Mouse (Mus musculus) T-cell, adult 2 months (primary cell): ENCODE data around the gene Setd2.

Experiments
- DNase-seq: peaks from one replicate; pipeline ENCODE4 v3.0.0; 2022; ENCODE audit warnings: low spot score

Gene Setd2

DNA sequence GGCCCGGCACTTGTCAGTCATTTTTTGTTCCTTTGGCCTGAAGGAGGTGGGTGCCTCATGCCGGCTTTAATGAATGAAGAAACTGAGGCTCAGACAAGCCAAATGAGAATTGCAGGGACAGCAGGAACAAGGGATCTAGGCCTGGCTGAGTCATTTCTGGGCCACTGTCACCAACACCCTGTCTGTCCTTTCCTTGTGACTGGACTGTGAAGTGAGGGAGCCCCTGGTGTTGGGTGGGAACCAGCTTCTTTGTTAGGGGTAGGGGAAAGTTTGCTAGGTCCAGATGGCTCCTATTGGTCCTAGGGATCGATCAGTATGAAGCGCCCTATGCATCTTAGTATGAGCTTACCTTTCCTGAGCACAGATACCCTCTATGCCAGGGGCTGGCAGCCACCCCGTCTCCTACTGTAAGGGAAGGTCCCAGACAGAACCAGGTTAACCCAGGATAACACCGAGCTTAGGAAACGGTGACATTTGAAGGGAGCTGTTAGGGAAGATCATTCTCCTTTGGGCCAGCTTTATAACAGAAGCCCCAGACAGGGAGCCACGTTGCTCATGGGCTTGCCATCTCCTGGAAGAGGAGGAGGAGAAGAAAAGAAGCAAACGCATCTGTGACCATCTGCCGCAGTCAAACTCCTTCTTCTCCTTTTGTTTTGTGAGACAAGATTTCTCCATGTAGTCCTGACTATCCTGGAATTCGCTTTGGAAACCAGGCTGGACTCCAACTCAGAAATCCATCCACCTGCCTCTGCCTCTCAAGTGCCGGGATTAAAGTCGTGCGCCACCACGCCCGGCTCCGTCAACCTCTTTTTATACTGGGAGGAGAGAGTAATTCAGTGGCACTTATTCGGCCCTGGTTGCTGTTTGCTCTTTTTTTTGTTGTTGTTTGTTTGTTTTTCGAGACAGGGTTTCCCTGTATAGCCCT lies 122.6 kb downstream of the Setd2 start:
- DNase-seq = no peak

DNA sequence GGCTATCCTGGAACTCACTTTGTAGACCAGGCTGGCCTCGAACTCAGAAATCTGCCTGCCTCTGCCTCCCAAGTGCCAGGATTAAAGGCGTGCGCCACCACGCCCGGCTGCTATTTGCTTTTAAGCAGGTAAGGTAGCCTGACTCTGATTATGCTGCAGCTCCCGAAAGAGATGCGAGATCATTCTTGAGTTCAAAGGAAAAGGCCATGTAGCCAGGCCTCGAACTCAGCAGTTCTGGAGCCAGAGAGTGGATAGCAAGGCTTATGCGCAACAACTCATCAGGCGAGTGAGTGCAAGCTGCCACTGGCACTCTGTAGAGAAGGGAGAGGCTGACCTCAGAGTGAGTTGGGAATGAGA lies 123.2 kb downstream of the Setd2 start:
- DNase-seq = no peak

DNA sequence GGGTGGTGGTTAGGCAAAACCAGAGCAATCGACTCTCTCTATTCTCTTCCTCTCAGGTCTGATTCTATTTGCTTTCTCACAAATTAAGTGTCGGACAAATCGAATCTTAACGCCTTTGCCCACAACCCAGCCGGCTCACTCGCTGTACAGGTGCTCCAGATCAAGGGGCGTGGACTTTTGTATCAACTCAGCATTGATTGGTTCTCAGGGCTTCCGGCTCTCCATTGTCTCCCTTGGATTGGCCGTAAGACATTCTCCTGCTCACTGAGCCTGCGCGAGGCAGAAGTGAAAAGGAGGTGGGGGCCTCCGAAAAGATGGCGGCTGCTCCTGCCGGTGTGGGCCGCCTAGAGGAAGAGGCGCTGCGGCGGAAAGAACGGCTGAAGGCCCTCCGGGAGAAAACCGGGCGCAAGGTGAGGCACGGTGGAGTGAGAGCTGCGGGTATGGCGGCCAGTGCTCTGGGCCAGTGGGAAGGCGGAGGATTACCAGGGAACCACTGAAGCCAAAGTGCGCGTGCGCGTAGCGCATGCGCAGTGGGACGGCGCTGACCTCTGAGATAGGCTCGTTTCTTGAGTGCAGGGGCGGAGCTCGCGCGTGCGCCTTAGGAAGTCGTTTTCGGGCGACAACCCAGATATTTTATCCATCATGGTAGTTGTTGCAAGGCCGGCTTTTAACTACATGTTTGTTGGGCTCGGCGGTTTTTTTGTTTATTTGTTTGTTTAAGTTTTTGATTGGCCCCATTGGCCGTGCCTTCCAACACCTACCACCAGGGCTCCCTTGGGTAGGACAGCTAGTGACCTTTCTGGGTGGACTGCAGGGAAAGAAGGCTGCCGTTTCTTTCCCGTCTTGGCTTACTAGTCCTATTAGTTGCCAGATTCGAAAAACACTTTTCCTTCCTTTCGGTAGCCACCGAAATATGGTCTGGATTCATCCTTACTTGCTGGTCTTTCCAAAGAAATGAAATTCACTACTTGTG lies 124.1 kb downstream of the Setd2 start, which contains the start of gene Ccdc12:
Gene Ccdc12, plus strand, starts transcription at position 255 of the 973 bp plus-strand sequence.
- DNase-seq = peak; percentile 97

DNA sequence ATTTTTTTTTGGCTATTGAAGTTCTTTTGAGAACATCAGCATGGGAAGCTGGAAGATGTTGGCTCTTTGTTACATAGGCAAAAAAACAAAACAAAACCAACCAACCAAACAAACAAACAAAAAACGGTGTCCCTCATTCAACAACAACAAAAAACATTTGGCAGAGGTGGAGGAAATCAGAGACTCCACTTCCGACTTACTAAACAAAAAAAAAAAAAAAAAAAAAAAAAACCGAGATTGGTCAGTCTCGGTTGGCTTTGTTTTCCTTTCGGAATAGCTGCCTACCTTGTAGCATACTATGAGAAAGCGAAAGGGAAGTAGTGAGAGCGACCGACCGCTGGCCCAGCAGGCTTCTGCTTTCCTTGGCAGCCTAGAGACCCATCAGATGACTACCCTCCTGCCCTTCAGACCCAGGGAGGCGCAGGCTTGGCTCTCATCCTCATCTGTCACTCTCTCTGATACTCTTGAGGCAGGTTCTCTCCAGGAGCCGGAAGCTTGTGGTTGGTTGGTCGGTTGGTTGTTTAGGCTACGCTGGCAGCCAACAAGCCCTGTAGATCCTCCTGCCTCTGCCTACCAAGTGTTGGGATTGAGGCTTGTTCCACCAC lies 125.2 kb downstream of the Setd2 start:
- peak; percentile 59 for DNase-seq

DNA sequence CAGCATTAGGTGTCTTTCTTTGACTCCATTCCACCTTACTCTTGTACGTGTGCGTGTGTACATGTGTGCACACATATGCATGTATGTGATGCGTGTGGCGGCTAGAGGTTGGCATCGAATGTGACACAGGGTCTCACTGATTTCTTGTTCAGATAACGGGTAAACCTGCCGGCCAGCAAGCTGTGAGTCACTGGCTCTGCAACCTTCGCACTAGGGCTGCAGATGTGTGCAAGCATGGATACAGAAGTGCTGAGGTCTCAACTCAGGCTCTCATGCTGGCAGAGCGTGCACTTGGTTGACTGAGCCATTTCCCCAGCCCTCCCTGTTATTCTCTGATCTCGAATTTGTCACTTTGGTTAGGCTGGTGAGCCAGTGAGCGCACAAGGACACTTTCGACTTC lies 127.1 kb downstream of the Setd2 start:
- no peak for DNase-seq

DNA sequence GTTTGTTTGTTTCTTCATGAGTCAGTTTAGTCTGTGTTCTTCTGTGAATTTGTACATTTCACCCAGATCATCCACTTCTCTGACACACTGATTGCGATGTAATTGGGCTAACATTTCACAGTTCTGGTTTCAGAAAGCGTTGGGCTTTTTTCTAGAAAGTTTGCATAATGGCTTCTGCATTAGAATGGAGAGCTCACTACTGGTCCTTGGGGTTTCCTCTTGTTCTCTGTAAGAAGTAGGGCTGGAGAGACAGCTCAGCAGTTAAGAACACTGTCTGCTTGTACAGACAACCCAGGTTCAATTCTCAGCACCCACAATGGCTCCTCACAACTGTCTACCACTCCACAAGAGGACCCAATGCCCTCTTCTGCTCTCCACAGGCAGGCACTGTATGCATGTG lies 127.8 kb downstream of the Setd2 start:
- no peak for DNase-seq

DNA sequence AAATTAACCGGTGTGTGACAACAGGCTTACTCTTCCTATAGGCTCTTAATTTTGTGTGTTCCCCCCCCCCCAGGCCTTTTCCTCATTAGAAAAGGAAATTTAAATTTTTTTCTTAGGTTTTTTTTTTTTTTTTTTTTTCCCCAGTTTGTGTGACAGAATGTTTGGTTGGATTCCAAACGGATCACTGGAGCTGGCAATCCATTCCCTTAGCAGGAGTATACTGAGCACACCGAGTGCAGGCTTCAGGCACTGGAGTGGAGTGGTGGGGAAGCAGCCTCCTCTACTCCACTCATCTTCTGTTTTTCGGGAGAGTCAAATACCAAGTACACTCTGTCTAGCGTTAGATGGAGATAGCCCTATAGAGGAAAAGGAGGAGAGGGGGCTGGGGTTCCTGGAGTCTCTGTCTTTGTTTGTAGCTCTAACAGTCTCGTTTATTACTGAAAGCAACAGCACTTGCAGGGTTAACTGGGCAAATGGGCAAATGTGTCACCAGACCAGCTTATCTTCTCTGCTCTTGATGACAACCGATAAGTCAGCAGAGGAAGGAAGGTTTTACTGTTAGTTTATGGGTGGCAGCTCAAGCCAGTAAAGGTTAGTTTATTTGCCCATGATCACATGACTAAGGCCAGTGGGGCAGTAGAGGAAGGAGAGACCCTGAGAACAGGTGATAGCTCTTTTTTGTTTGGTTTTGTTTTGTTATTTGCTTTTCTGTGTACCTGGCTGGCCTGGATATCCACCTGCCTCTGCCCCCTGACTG lies 128.6 kb downstream of the Setd2 start:
- DNase-seq = no peak

DNA sequence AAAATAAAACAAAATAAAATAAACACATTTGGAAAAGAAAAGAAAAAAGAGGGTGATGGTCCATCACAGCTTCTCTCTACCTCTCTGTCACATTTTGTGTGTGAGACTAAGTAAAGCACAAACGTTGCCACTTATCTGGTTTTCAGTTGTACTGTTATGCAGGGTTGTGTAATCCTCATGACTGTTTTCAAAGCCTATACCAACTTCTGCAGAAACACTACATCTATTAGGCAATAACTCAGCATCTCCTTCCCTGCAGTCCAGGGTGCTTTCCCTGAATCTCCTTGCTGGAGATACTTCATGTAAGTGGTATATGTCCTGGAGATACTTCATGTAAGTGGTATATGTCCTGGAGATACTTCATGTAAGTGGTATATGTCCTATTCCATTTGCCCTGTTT lies 130.4 kb downstream of the Setd2 start:
- no peak for DNase-seq

DNA sequence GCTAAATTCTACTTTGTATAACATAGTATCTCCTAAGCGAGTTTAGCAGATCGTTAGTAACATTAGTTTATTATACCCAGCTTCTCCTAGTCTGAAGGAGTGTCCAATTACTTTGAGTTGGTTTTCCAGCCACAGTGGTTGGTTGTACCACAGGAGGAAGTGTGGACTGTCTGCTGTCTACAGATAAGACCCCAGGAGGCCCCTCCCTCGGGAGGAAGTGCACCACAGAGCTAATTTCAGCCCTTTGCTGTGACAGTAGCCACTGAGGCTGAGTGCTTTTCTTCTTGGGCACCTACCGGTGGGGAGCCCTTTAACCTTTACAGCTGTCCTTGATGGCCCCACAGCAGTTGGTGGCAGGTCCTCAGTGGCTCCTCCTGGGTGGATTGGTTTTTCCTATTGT lies 133.5 kb downstream of the Setd2 start:
- DNase-seq = no peak

DNA sequence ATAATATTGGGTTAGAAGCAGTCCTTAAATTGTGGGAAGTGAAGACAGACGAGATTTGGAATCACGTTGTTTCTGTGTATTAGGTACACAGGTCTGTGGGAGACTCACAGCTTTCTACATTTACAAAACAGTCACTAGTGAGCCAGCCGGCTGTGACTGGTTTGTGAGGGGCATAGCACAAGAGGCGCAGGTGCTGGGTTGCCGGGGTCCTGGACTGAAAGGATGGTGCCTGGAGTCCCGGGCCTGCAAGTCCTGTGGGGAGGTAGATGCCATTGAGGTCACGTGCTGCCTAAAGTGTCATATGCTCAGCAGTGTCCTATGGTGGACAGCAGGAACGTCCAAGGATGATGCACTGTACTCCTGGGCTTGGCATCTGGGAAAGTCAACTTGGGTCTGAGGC lies 134.0 kb downstream of the Setd2 start:
- no peak for DNase-seq

DNA sequence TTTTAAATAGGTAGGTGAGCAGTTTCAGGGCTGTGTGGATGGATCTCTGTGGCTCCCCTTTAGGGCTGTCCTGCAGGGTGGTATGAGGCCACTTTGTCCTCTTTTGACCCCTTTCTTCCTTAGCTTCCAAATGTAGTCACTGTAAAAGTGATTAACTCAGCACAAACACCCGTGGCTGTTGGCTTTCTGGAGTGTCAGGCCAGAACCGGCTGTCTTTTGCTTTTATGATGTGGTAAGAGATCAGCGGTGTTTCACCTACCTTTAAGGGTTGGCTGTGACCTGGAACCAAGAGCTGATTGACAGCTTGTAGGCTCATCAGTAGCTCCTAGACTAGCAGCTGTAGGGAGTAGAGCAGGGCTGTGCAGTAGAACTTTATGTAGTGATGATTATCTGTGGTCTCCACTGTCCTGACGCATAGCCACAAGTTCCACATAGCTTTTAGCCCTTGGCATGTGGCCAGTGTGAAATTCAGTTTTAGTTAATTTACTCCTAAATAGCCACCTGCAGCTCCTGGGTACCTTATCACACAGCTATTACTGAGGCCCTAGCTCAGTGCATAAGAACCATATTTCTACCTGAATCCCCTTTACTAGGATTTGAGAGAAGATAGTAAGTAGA lies 134.9 kb downstream of the Setd2 start:
- no peak for DNase-seq
